Mouse (Mus musculus): Measurements from ENCODE around the gene Nrcam.

- no peak for TF ChIP-seq CTCF (conservative IDR thresholded peaks at IDR 0.05; ENCODE audit: low read length)
- no peak for TF ChIP-seq NANOG (IDR thresholded peaks at IDR 0.05; ENCODE audit: borderline replicate concordance, low read length)
These were observed 169.1 kb downstream of the Nrcam start for GRCm38 (mm10) chr12:44497762-44498161.
